Mouse (Mus musculus): Measurements from ENCODE around the gene Nrf1.

DNA sequence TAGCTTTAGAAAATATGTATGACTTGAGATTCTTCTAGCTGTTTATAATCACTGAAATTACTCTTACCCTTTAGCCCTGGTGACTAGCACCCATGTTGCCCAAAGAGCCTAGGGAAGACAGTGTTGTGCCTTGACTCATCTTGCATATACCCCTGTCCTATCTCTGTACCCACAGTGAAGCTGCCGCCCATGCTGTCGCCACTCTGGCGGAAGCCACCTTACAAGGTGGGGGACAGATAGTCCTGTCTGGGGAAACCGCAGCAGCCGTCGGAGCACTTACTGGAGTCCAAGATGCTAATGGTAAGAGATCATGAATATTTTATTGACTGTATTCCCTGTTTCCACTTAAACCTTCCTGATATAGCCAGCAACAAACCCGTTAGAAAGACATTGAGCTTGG lies 78.3 kb downstream of the Nrf1 start:
- no peak for TF ChIP-seq CTCF (IDR thresholded peaks at IDR 0.05; ENCODE audit: control insufficient read depth, insufficient read depth, insufficient replicate concordance, low read depth, low read length)
- TF ChIP-seq POLR2A (IDR thresholded peaks at IDR 0.05; ENCODE audit: control insufficient read depth, low read depth, low read length): no peak

All from testis, adult 2 months (tissue).